Mouse (Mus musculus) central nervous system, embryonic 14 days (tissue): Measurements from ENCODE around the gene Pcdh9. TPM values are rescaled to one million over a fixed set of nuclear protein-coding genes. Genes with fewer than 3 reads are reported as not detected.

ENCODE experiments used
- polyA plus RNA-seq: library from polyadenylated mRNA; depleted of rRNA; stranded (reverse); fragments of >200 nt; gene quantifications from 2 replicates; pipeline ENCODE4 v1.2.3, GENCODE M21; 2012; rRNA removed

Pcdh9 gene
- polyA plus RNA-seq = 17.9 and 18.4 TPM in 2 replicates

DNA sequence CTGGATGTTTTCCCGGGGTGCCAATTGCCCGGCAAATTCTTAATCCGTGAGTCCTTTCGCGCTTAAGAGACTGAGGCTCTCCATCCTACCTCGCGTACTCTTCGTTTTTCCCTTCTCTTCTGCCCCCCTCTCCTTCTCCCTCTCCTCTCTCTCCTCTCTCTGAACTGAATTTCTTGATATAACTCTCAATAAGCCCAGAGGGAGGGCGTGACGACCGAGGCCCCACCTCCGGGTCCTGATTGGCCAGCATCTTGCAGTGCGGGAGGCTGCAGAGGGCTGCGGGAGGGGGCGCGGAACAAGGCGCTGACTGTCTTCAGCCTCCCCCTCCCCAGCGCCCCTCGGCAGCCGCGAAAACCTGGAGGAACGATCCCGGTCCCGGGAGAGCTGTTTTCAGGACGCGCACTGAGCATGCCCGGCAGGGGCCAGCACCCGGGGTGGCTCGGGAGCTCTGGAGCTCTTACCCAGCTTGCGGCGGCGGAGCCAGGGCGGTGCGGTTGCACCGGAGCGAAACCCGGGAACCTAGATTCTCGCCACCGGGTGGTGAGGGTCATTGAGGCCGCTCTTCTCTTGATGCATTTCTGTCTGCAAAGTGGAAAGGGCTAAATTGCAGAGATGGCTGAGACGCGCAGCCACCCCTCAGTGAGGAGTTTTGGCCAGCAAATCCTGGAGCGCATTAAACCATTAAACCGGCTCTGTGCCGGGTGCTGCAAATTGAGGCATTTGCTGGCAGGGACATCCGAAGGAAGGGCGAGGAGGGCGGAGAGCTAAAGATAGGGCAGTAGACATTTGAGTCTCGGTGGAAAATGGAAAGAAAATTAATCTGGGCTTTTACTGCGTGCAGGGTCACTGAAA lies at the start of gene Pcdh9:
Pcdh9 (minus strand) TSS at position 161 of the 852 bp plus-strand sequence.

